Mouse (Mus musculus) MEL-GATA-1-ER (cell line): Measurements from ENCODE around the gene Hsf4.
"Not testable (repeated sequence)": the region's sequence is repeated elsewhere in the genome, so short reads cannot be mapped to it uniquely, and the experiment has no call there.

ENCODE experiments used
- DNase-seq: peaks from one replicate; pipeline ENCODE4 v3.0.0-alpha.2; 2012; ENCODE audit warnings: low read depth; ENCODE audit errors: extremely low read depth

The Hsf4 gene

DNA sequence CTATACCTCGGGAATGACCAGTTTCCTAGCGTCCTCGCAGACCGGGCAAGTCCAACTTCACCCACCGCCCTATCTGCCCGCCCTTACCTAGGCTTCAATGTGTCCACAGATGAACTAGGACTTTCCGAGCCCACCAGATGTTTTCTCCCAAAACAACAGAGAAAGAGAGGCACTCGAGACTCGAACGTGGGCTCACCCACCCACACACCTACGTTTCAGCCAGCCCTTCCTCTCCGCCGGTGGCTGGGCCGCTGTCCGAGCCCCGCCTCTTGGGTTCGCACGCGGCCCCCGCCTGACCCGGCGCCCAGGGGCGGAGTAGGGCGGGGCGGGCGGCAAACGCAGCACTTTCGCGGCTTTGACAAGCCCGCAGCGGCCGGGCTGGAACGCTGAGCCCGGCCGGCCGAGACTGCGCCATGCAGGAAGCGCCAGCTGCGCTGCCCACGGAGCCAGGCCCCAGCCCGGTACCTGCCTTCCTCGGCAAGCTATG, at the start of gene Hsf4:
Hsf4 (plus strand) TSS at position 341 of the 487 bp plus-strand sequence.
- no peak for DNase-seq

DNA sequence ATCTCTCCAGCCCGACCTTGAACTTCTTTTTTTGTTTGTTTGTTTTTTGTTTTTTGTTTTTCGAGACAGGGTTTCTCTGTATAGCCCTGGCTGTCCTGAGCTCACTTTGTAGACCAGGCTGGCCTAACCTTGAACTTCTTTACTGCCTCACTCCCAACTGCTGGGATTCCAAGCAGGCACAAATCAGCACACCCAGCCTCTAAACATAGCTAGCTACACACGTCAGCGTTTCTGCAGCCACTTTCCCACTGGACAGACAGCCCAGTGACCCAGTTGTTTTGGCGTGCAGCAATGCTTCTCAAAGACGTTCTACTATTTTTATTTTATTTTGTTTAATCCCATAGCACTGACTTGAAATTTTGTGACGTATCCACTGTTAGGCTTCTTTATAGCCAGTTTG, 45.8 kb upstream of the Hsf4 start:
- no peak for DNase-seq

DNA sequence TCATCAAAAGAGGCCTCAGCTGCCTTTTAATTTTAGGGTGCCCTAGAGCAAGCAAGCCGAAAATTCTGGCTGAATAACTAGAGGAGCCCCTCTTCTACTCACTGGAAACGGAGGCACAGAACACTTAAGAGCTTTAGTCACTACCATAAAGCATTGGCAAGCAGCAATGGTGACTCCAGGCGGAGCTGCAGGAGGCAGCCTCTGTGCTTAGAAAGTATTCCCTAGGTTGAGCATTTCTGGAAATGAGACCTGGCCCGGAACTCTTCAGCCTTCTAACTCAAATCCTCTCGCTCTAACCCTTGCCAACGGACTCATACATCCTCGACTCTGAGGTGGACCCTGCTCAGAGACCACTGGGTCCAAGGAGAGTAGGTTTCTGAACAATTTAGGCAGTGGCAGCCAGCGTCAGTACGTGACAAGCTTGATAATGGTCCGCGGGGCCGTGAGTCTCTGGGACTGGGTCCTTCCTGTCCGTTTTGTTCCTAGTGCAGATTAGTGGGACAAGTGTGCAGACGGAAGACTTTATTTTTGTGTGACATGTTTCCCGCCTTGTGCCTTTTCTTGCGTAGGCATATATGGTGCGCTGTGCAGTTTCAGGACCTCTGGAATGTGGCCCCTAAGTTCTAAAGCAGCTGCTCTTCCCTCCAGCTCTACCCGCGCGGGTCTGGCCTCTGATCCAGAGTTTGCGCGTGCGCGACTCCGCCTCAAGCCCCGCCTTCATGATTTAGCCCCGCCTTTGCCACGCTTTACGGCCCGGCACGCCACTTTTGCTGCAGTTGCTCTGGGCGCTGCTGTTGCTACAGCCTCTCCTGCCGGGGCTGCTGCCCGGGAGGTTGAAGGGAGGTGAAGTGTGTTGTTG, 45.0 kb upstream of the Hsf4 start, which contains the start of gene D230025D16Rik:
D230025D16Rik (plus strand) TSS at position 733 of the 859 bp plus-strand sequence.
- DNase-seq: peak; percentile 79

DNA sequence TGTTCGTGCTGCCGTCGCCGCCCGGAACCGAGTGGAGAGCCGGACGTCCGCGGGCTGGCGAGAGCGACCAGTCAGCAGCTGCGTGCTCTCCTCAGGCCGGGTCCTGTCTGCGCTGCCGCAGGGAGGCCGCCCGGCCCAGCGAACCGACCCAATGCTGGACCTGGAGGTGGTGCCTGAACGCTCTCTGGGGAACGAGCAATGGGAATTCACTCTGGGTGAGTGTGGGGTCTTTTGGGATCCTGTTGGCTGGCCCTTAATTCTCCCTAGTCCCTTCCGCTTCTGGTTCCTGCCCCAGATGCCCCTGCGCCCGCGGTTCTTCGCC, 44.4 kb upstream of the Hsf4 start:
- DNase-seq: no peak

DNA sequence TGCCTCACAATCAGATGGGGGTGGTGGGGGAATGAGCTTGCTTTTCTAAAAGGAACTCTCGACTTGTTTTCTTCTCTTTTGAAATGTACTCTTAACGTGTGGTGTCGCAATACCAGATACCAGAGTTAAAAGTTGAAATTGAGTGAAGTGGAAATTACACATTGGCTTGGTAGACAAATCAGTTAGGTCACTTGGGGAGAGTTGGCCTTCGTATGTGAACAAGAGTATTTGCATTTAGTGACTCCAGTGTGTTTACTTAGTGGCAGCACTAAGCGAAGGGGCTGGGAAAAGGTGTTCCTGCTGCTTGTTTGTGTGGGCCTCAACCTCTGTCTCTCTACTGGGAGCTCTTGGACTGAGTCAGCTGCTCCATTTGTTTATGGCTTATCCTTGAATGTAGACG, 43.7 kb upstream of the Hsf4 start:
- DNase-seq: peak; percentile 18

DNA sequence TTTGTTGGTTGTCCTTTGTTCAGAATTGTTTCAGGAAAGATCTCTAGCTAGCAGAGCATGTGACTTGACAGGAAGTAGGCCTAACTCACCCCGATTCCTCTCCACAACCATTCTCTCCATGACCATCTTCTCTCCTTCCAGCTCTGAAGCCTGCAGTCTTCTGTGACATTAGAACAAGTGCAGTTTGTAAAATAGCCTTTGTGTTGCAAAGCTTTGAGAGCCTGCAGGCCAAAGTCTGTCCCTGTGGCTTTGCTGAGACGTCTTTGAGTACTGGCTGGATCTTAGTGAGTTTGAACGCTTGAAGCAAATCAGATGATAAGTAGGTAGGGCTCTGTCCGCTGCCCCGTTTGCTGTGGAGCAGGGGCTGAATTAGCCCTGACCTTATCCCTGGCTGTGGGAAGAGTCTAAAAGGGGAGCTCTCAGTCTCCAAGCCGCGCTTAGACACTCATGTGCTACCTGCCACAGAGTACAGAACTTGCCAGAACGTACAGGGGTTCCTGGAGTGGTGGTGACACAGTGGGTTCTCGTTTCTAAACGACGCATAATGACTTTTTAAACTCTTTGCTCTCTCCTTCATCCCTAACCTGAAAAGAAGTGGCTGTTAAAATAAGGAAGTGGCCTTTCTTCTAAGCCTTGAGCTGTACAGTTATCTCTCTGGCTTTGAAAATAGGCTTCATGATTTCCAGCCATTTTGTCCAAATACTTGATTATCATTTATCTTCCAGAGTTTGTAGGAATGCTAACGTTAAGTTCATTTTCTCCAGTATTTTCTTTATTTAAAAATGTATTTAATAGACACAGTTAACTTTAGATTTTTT, 37.9 kb upstream of the Hsf4 start:
- DNase-seq: peak; percentile 28

DNA sequence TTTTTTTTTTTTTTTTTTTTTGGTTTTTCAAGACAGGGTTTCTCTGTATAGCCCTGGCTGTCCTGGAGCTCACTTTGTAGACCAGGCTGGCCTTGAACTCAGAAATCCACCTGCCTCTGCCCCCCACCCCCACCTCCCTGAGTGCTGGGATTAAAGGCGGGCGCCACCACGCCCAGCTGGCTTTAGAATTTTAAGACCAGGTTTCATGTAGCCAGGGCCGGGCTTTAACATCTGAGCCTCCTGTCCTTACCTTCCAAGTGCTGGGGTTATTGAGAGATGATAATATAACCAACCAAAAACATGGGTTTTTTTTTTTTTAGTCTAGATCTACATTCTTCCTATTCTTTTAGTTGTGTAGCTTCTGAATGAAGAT, 37.3 kb upstream of the Hsf4 start:
- DNase-seq: not testable (repeated sequence)

DNA sequence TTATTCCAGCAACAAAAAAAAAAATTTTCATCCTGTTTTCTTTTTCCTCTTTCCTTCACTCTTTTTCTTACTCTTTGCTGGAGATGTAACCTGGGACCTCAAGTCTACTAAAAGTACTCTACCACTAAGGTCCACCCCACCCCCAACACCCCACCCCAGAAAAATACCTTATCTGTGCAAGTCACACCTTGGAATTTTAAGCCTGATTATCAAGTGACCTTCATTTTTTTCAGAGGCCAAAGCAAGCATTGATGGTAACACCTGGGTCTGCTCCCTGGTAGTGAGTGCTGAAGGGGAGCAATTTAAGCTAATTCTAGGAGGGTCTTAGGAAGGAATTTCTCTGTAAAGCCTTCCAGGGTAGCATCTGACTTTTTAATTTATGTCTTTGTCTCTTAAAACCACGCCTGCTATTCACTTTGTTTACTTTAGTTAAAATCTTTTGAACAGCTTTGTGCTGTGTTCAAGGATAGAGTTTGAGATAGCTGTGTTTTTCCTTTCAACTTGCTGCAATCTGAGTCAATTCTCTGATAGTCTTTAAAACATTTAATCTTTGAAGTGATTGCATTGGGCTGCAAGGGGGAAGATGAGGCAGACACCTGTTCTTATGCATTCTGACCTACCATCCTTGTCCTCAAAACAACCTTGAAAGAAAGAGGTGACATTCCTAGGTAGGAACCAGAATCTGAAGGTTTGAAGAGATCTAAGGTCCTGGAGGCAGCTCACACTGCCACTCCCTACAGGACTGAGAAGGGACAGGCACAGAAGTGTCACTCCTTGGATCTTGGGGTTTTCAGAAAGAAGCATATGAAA, 36.3 kb upstream of the Hsf4 start:
- no peak for DNase-seq

DNA sequence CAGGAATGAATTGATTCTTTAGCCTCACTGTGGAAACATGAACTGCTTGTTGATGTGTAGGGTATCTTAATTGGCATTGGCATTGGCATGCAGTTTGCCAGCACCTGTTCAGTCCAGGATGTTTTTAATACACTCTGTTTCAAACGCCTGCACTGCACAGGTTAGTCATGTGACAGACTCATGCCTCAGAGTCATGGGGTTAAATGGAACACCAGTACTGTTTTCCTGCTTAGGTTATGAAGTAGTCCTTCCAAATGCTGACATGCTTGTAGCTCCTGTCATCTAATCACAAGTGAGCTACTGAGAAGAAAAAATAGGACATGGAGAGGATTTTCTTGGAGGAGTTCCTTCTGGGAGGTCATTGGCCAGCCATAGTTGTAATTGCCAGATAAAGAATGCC, 34.4 kb upstream of the Hsf4 start:
- DNase-seq: no peak

DNA sequence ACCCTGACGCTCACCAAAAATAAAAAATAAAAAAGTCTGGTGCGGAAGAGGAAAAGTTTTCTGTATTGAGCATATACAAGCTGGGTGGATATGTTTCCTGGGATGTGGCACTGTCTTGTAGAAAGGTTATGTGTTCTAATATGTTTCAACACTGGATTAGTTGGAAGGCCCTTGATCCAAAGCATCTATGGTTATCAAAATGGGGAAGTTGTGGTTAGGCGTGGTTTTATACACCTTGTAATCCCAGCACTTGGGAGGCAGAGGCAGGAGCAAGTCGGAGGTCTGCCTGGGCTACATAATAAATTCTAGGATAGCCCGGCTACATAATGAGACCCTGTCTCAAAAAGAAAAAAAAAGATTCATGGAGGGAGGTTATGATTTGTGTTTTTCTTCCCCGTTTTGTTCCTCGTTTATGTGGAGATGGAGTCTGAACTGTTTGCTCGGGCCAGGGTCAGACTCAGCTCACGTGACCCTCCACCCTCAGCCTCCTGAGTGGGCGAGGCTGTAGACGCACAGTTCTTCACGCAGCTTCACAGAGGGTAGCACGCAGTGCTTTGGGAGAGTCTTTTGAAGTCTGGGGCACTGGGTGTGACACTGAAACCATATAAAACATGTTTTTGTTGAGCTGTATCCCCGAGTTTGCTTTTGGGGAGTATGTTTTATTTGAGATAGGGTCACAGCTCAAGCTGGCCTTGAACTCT, 32.0 kb upstream of the Hsf4 start:
- peak; percentile 60 for DNase-seq

DNA sequence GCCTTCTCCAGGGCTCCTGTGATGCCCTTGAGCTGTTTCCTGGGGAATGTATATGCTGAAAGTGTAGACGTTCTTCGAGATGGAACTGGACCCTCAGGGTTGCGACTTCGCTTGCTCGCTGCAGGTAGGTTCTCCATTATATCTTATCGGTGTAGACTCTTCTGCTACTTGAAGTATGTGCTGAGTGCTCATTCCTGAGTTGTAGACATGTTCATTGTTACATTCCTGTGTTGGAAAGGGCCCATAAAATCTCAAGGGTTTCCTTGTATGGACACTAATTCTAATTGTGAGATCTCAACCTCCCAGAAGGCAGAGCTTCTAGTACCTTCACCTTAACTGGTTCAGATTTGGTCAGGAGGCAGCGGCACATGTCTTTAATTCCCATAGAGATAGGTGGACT, 28.6 kb upstream of the Hsf4 start:
- no peak for DNase-seq

DNA sequence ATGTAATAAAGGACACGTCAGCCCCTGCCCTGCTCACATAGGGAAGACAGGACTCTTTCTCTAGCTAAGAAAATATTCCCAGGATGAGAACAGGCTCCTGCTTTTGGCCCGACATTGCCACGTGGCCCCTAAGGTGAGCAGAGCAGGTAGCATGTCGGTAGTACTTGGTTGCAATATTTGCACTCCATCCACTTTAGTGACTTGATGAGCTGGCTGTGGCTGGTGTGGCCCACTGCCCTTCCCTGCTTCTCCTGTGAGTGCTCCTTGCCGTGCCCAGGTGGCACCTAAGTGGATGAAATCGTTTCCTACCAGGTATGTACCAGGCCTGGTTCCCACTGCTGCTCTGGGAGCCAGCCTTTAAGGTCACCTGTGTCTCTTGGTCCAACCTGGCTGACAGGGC, 17.6 kb upstream of the Hsf4 start:
- DNase-seq: no peak

DNA sequence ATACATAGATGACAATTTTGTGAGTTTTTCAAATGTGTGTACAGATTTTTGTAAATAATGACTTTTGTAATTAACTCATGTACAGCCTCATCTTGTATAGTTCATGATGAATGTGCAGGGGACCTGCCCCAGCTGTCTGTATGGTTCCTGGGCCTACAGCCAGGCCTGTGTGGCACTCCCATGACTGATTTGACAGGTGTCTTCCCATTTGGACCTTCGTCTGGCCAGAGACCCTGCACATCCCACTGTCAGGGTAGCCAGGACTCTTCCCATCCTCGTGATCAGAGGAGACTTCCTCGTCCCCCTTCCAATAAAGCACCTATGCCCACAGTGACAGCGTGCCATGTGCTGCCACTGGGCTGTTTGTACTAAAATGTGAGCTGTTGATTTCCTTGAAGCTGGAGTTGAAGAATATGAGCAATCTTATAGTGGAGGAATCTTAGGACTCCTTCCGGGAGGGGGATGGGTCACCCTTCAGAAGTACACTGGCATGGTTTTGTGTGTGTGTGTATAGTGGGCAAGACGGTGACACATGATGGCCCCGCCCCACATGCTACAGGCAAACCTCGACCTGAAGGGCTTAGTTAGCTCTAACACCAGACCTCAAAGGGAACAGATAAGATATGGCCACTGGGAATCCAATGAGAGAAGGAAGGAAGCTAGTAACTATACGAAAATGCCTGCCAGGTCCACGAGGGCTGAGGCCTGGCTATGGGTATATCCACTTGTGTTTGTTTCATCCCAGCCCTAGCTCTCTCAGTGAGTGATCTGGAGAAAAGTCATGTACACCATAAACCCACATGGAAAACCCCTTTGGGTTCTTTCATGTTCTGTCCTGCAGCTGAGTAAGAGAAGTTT, 16.7 kb upstream of the Hsf4 start:
- no peak for DNase-seq

DNA sequence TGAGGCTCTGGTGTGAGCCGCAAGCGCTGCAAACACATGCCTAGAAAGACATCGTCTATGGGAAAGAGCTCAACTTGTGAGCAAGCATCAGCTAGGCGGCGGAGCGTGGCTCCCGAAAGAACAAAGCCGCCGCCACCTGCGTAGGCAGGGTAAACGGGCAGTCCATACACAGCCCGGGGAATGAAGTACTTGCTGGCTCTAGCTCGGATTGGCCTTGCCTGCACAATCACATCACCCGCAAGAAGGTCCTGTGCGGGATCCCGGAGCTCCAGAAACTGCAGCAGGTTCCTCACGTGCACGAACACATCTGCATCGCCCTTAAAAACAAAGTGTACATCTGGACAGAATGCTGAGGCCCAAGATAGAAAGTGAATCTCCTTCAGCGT, 15.8 kb upstream of the Hsf4 start:
- no peak for DNase-seq

DNA sequence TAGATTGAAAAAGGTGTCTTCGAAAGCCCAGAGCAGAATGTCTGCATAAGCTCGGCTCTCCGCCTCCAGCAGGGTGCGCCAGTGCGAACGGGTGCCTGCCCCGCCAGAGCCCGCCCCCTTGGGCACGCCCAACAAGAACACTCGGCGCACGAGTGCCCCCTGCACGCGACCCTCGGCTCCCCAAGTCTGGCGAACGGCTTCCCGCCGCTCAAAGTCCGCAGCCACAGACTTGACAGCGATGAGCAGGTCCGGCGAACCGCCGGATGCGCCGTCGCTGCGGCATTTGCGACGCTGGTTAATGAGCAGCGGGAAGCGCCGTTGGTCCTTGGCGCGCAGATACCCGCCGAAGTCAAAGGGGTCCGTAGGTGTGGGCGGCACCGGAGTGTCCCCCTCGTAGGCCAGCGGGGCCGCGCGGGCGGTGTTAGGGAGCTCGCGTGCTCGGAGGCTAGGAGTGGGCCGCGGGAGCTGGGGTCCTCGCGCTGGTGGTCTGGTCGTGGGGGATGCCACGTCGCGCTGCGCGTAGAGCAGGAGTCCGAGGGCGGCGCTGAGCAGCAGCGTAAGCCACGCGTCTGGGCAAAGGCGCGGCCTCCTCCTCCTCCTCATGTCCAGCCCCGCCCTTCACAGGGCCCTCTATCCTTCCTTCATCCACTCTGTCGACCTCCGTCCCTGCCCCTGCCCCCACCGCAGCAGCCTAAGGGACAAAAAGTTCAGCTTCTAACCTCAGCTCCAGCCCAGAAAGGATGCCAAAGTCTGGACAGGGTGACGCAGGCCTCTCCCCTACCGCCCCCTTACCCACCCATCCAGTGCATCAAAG, 15.2 kb upstream of the Hsf4 start:
- DNase-seq: peak; percentile 54

DNA sequence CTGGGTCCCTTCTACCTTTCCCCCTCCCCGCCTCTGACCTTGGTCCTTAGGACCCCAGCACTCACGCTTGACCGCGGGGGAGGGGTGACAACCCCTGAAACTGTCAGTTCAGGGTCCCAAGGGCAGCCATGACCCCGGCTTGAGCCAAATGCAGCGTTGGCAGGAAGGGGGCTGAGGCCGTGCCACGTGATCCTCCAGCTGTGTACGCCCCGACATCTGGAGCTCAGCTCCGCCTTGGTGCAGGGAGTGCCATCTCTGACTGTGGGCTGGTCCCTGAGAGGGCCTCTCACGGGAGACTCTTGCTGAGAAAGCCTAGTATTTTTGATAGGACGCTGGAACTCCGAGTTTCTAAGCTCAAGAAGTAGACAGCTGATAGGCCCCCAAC, 14.6 kb upstream of the Hsf4 start, which contains the start of gene B3gnt9:
B3gnt9 (minus strand) TSS at position 188 of the 385 bp plus-strand sequence.
- peak; percentile 42 for DNase-seq

DNA sequence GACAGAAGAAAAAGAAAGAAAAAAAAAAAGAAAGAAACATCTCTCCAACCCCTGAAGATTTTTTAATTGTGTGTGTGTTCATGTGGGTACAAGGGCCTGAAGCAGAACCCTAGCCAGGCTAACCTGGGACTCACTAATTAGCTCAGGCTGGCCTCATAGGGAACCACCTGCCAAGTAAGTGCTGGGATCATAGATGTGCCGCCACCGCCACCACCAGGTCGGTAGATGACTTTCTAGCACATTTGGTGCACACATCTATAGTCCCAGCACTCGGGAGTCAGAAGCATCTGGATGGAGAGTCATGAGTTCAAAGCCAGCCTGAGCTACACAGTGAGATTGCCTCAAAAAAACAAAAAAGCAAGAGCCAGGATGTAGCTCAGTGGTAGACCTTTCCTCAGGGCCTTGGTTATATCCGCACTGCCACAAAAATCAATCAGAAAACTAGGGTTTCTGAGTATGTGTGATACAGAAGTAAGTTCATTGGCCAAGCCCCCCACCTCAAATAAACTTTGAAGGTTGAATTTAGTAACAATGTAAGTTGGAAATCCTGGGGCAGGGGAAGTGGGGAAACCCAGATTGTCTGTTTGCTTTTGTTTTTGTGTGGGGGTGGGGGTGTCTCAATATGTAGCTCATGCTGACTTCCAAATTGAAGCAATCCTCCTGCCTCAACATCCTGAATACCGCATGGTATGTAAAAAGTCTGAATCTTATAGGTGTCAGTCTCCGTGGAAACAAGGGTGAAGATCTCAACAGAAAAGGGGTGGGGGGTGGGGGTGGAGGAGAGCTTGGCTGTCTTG, 12.1 kb upstream of the Hsf4 start:
- no peak for DNase-seq
